Mouse (Mus musculus) MEL (cell line): ENCODE data around the gene Ror1. TPM values are rescaled to one million over a fixed set of nuclear protein-coding genes. Genes with fewer than 3 reads are reported as not detected.

Experiments
- DNase-seq: peaks from one replicate; pipeline ENCODE4 v3.0.0; 2011; ENCODE audit warnings: low read depth, low spot score
- H3K27ac ChIP-seq: 2 replicates; pipeline ENCODE4 v1.5.1; 2012; ENCODE audit warnings: low read depth, mild to moderate bottlenecking, control low read depth, low read length, moderate library complexity; ENCODE audit not compliant: control insufficient read depth
- H3K27me3 ChIP-seq, 2 experiments: fragments of 150-350 bp in 1 of 2; sonication (generic) in 1 of 2; 2 replicates each; pipeline ENCODE4 v1.6.1; 2012; ENCODE audit warnings: low read length in 2 of 2, mild to moderate bottlenecking in 2 of 2, improper control_type of control experiment in 1 of 2, moderate library complexity in 1 of 2; ENCODE audit not compliant: insufficient read depth in 2 of 2, control insufficient read depth in 1 of 2
- H3K36me3 ChIP-seq, 2 experiments: 2 replicates each; pipeline ENCODE4 v1.6.1; 2012 to 2014; ENCODE audit warnings: low read length in 2 of 2, improper control_type of control experiment in 1 of 2, inconsistent platforms in 1 of 2, mild to moderate bottlenecking in 1 of 2; ENCODE audit not compliant: insufficient read depth in 2 of 2, control insufficient read depth in 1 of 2
- H3K4me1 ChIP-seq, 2 experiments: fragments of 150-350 bp in 1 of 2; sonication (generic) in 1 of 2; 2 replicates each; pipeline ENCODE4 v1.6.1; 2012; ENCODE audit warnings: low read length in 2 of 2, improper control_type of control experiment in 1 of 2, mild to moderate bottlenecking in 1 of 2; ENCODE audit not compliant: insufficient read depth in 2 of 2, control insufficient read depth in 1 of 2
- H3K4me3 ChIP-seq, 2 experiments: fragments of 150-350 bp in 1 of 2; sonication (generic) in 1 of 2; 2 replicates each; pipeline ENCODE4 v1.5.1; 2012; ENCODE audit warnings: low read depth in 2 of 2, low read length in 2 of 2, mild to moderate bottlenecking in 2 of 2, moderate library complexity in 2 of 2, control low read depth in 1 of 2, improper control_type of control experiment in 1 of 2; ENCODE audit not compliant: control insufficient read depth in 1 of 2, insufficient read depth in 1 of 2
- H3K79me2 ChIP-seq: 2 replicates; pipeline ENCODE4 v1.6.1; 2012; ENCODE audit warnings: mild to moderate bottlenecking, low read length, moderate library complexity; ENCODE audit not compliant: control insufficient read depth, poor library complexity, insufficient read depth
- H3K9ac ChIP-seq: 2 replicates; pipeline ENCODE4 v1.6.1; 2012; ENCODE audit warnings: low read depth, mild to moderate bottlenecking, control low read depth, low read length, moderate library complexity; ENCODE audit not compliant: control insufficient read depth, poor library complexity, severe bottlenecking
- H3K9me3 ChIP-seq: fragments of 150-350 bp; sonication (generic); replicated peaks from 2 replicates; pipeline ENCODE4 v1.6.1; 2012; ENCODE audit warnings: mild to moderate bottlenecking, low read length, improper control_type of control experiment, moderate library complexity; ENCODE audit not compliant: insufficient read depth
- BHLHE40 ChIP-seq: IDR thresholded peaks from 2 replicates; pipeline ENCODE4 v1.6.1; 2012; ENCODE audit warnings: low read depth, mild to moderate bottlenecking, inconsistent platforms, low read length, improper control_type of control experiment, borderline replicate concordance
- CHD1 ChIP-seq: IDR thresholded peaks from 2 replicates; pipeline ENCODE4 v1.6.1; 2012; ENCODE audit warnings: low read depth, mild to moderate bottlenecking, inconsistent platforms, low read length, improper control_type of control experiment
- CHD2 ChIP-seq: IDR thresholded peaks from 2 replicates; pipeline ENCODE4 v1.6.1; 2011; ENCODE audit warnings: low read length, improper control_type of control experiment
- CTCF ChIP-seq, 3 experiments: IDR thresholded peaks in 2 of 3; conservative IDR thresholded peaks in 1 of 3; 2 replicates each; pipeline ENCODE4 v1.5.1; 2011 to 2012; ENCODE audit warnings: low read length in 3 of 3, low read depth in 2 of 3, mild to moderate bottlenecking in 2 of 3, improper control_type of control experiment in 1 of 3, inconsistent platforms in 1 of 3, mixed read lengths in 1 of 3, moderate library complexity in 1 of 3; ENCODE audit not compliant: control insufficient read depth in 1 of 3, insufficient read depth in 1 of 3, poor library complexity in 1 of 3, severe bottlenecking in 1 of 3
- E2F4 ChIP-seq: IDR thresholded peaks from 2 replicates; pipeline ENCODE4 v1.6.1; 2011; ENCODE audit warnings: low read depth, low read length, improper control_type of control experiment, borderline replicate concordance
- ELF1 ChIP-seq: IDR thresholded peaks from 2 replicates; pipeline ENCODE4 v1.6.1; 2014; ENCODE audit warnings: low read depth, mild to moderate bottlenecking, inconsistent platforms, low read length, improper control_type of control experiment, moderate library complexity
- ETS1 ChIP-seq: IDR thresholded peaks from 2 replicates; pipeline ENCODE4 v1.6.1; 2012; ENCODE audit warnings: low read depth, mild to moderate bottlenecking, inconsistent platforms, low read length, improper control_type of control experiment, moderate library complexity
- MAFK ChIP-seq: IDR thresholded peaks from 2 replicates; pipeline ENCODE4 v1.6.1; 2011; ENCODE audit warnings: low read depth, mild to moderate bottlenecking, low read length, improper control_type of control experiment, borderline replicate concordance
- MEF2A ChIP-seq: IDR thresholded peaks from 2 replicates; pipeline ENCODE4 v1.6.1; 2014; ENCODE audit warnings: low read depth, mild to moderate bottlenecking, inconsistent platforms, low read length, improper control_type of control experiment; ENCODE audit not compliant: poor library complexity, insufficient replicate concordance, severe bottlenecking; ENCODE audit errors: extremely low read depth
- MXI1 ChIP-seq: IDR thresholded peaks from 2 replicates; pipeline ENCODE4 v1.6.1; 2011; ENCODE audit warnings: mild to moderate bottlenecking, low read depth, low read length, improper control_type of control experiment
- POLR2AphosphoS2 ChIP-seq: IDR thresholded peaks from 2 replicates; pipeline ENCODE4 v1.6.1; 2011; ENCODE audit warnings: low read length, improper control_type of control experiment
- POLR2AphosphoS5 ChIP-seq: IDR thresholded peaks from 2 replicates; pipeline ENCODE4 v1.6.1; 2012; ENCODE audit warnings: low read depth, borderline replicate concordance, mild to moderate bottlenecking, inconsistent platforms, low read length, moderate library complexity, mixed read lengths
- RAD21 ChIP-seq: IDR thresholded peaks from 2 replicates; pipeline ENCODE4 v1.6.1; 2011; ENCODE audit warnings: mild to moderate bottlenecking, low read depth, low read length, improper control_type of control experiment
- RCOR1 ChIP-seq: IDR thresholded peaks from 2 replicates; pipeline ENCODE4 v1.6.1; 2012; ENCODE audit warnings: low read depth, mild to moderate bottlenecking, inconsistent platforms, low read length, improper control_type of control experiment
- SMC3 ChIP-seq: IDR thresholded peaks from 2 replicates; pipeline ENCODE4 v1.6.1; 2011; ENCODE audit warnings: low read depth, low read length, improper control_type of control experiment
- TBP ChIP-seq: IDR thresholded peaks from 2 replicates; pipeline ENCODE4 v1.8.0; 2011; ENCODE audit warnings: low read depth, low read length, improper control_type of control experiment
- USF1 ChIP-seq: IDR thresholded peaks from 2 replicates; pipeline ENCODE4 v1.6.1; 2014; ENCODE audit warnings: low read depth, mild to moderate bottlenecking, inconsistent platforms, low read length, improper control_type of control experiment, moderate library complexity
- USF2 ChIP-seq, 2 experiments: IDR thresholded peaks; 2 replicates each; pipeline ENCODE4 v1.6.1; 2011 to 2012; ENCODE audit warnings: improper control_type of control experiment in 2 of 2, low read length in 2 of 2, borderline replicate concordance in 1 of 2, inconsistent platforms in 1 of 2, low read depth in 1 of 2, mild to moderate bottlenecking in 1 of 2; ENCODE audit not compliant: insufficient read depth in 1 of 2
- ZKSCAN1 ChIP-seq: IDR thresholded peaks from 2 replicates; pipeline ENCODE4 v1.6.1; 2012; ENCODE audit warnings: low read depth, mild to moderate bottlenecking, inconsistent platforms, low read length, improper control_type of control experiment, moderate library complexity
- ZNF384 ChIP-seq: IDR thresholded peaks from 2 replicates; pipeline ENCODE4 v1.6.1; 2012; ENCODE audit warnings: low read depth, mild to moderate bottlenecking, inconsistent platforms, low read length, improper control_type of control experiment
- polyA plus RNA-seq, 2 experiments: library from polyadenylated mRNA; stranded (reverse) in 1 of 2; unstranded in 1 of 2; fragments of >175 nt in 1 of 2; fragments of >200 nt in 1 of 2; gene quantifications; 2 replicates each; pipeline versions ENCODE4 v1.2.1 to v1.2.4; 2012; ENCODE audit warnings: low replicate concordance in 2 of 2, low read depth in 1 of 2; ENCODE audit not compliant: insufficient read length in 2 of 2, insufficient read depth in 1 of 2, missing spikeins in 1 of 2
- total RNA-seq: library from RNA; depleted of rRNA; stranded (reverse); fragments of 300-350 nt; gene quantifications from 2 replicates; pipeline ENCODE4 v1.2.3, GENCODE M21; 2012

The Ror1 gene
- total and polyA plus RNA-seq, 3 experiments, result not detected

DNA sequence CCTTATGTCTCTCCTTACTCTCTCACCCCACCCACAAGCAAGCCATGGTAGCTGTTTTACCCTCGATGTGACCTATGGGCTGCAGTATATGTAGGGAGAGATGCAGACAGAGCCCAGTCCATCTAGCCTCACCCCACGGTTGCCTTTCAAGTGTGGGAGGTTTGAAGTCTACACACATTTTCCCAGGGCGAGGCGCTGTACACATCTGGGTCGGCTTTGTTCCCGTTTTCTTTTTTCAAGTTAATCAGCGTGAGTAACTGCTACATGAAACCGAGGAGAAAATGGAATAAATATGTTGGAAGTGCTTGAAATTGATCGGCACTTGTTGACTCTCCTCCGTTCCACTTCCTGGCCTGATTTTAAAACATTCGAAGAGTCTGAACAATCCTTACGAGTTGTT lies 108.8 kb downstream of the Ror1 start:
- H3K9me3 ChIP-seq, result no peaks in the 10 kb centered on the region
- no peaks in the 10 kb centered on the region for H3K79me2 ChIP-seq
- no peak for TF ChIP-seq RAD21
- TF ChIP-seq POLR2AphosphoS2, result no peak
- TF ChIP-seq E2F4, result no peak
- H3K27me3 ChIP-seq, result no peaks in the 10 kb centered on the region
- no peak for DNase-seq
- H3K4me1 ChIP-seq, result no peaks in the 10 kb centered on the region
- H3K27ac ChIP-seq, result no peak overlapping the region
- H3K4me3 ChIP-seq, result no peak overlapping the region
- no peak overlapping the region for H3K9ac ChIP-seq
- no peaks in the 10 kb centered on the region for H3K36me3 ChIP-seq

DNA sequence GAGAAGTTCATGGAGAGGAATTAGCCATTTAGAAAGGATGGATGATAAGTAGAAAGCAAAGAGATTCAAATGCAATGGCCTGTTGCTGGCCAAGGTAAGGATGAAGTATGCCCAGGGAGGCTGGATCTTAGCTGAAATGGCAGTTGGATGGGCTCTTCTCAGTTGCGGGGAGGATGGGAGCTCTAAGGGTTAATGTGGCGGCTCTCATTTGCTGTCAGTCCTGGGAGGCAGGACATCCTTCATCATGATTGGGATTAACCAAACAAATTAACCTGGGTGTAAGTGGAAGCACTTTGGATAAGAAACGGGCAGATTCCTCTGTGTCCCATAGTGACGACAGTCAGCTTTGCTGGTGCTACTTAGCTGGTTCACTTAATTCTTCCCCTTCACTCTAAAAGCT lies 112.5 kb downstream of the Ror1 start:
- Histone ChIP-seq H3K27me3 (no peaks in the 10 kb centered on the region), H3K4me1 (no peaks in the 10 kb centered on the region), H3K27ac (no peak overlapping the region), H3K9ac (no peak overlapping the region), H3K4me3 (no peak overlapping the region), H3K36me3 (no peaks in the 10 kb centered on the region), H3K79me2 (no peaks in the 10 kb centered on the region), H3K9me3 (no peaks in the 10 kb centered on the region)
- TF ChIP-seq RAD21 (no peak), SMC3 (no peak), ZNF384 (no peak), POLR2AphosphoS5 (no peak), MAFK (no peak), POLR2AphosphoS2 (no peak), ELF1 (no peak)
- no peak for DNase-seq

DNA sequence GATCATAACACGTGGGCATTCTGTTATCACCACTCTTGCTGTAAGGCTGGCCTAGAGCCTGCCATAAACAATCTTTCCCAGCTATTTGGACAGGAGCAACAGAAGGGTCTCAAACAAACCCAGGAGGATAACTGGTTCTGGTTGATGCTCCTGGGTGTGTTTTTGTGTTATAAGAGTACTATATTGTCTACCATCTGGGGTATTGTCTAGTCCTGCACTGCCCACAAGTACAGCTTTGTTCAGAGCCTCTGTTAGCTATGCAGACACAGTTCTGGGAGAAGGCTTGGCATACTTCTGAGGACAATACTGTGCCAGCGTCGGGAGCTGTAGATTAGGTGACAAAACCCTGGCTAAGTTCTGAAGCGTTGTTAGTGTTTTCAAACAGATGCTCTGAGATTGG lies 113.5 kb downstream of the Ror1 start:
- Histone ChIP-seq H3K4me3 (no peak overlapping the region), H3K9ac (no peak overlapping the region), H3K36me3 (no peaks in the 10 kb centered on the region), H3K27ac (no peak overlapping the region), H3K79me2 (no peaks in the 10 kb centered on the region), H3K27me3 (no peaks in the 10 kb centered on the region), H3K4me1 (no peaks in the 10 kb centered on the region), H3K9me3 (no peaks in the 10 kb centered on the region)
- no peak for DNase-seq
- no peak for TF ChIP-seq TBP
- TF ChIP-seq, all 39 proteins: peak for 0

DNA sequence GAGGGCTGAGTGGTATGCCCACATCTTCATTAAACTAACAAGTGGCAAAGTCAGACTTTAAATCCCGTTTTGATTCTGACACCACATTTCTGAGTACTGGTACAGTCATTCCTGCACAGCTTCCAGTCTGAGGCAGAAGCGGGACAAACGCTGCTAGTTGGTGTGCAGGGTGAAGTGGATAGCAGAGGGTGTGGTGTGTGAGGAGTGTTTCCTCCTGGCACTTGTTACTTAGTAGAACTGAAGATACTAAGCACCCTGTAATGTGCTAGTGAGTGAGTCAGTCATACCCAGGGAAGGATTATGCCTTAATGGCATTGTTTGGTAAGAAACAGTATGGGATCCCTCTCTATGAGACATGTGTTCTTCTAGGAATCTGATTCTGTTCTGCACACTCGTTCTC lies 115.7 kb downstream of the Ror1 start:
- Histone ChIP-seq H3K9ac (no peak overlapping the region), H3K4me1 (no peaks in the 10 kb centered on the region), H3K36me3 (no peaks in the 10 kb centered on the region), H3K9me3 (no peaks in the 10 kb centered on the region), H3K79me2 (no peaks in the 10 kb centered on the region), H3K27ac (no peak overlapping the region), H3K27me3 (no peaks in the 10 kb centered on the region), H3K4me3 (no peak overlapping the region)
- no peak for DNase-seq
- TF ChIP-seq USF2 (IDR thresholded peaks at IDR 0.05; ENCODE audit: borderline replicate concordance in 1 of 2, insufficient read depth in 1 of 2, low read depth in 1 of 2, low read length in 2 of 2) (no peak), USF1 (no peak), E2F4 (no peak), CTCF (IDR thresholded peaks at IDR 0.05 in 2 of 3, conservative IDR thresholded peaks at IDR 0.05 in 1 of 3; ENCODE audit: control insufficient read depth in 1 of 3, insufficient read depth in 1 of 3, low read depth in 2 of 3, low read length in 3 of 3, poor library complexity in 1 of 3, severe bottlenecking in 1 of 3) (no peak), MAFK (no peak), MXI1 (no peak), CHD1 (no peak), POLR2AphosphoS2 (no peak), MEF2A (no peak), ETS1 (no peak), RAD21 (no peak), ELF1 (no peak), ZKSCAN1 (no peak), BHLHE40 (no peak), RCOR1 (no peak), CHD2 (no peak)
